27 mouse cellular contexts compared by ENCODE assay signal in the genomic region with DNA sequence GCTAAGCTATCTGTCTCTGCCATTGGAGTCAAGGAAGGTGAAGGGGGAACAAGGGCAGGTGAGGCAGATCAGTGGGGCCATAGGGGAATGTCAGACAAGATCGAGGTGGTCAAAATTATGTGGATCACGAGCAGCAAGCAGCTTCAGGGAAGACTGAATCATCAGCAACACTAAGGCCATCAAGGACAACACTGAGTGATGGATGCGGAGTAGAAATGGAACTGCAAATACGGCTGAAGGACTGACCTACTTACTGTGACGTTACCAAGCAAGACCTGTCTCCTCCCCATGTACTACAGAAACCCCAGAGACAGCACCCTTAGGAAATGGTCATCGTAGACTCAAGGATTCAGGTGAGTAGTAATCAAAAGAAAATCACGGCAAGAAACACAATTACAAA. TPM values are rescaled to one million over a fixed set of nuclear protein-coding genes. Genes with fewer than 3 reads are reported as not detected.
DNase-seq lines count a peak whose midpoint lies in the region; TF ChIP-seq lines count a peak whose summit lies in the region.
"Had no signal": no experiment of that assay in that cellular context is flagged by ENCODE, and none has a peak within 500 bp of the region (broad histone marks: within the 10 kb centered on the region; RNA-seq: fewer than 3 reads in every experiment).

No protein-coding gene starts in this region.

- peak overlapping the region; percentile 53 for H3K27ac ChIP-seq in kidney, adult 2 months (ENCODE audit: insufficient read depth, low read depth, low read length)
- no peak overlapping the region for H3K27ac ChIP-seq in testis, adult 2 months (ENCODE audit: control insufficient read depth, insufficient read depth, low read depth, low read length)
- H3K27ac ChIP-seq: embryonic facial prominence, embryonic 12.5 days; embryonic facial prominence, embryonic 15.5 days; gastrocnemius, adult 2 months; hindbrain, embryonic 12.5 days; hindbrain, embryonic 15.5 days had no signal

- no peak overlapping the region for H3K4me3 ChIP-seq in kidney, adult 2 months (ENCODE audit: insufficient read depth, low read depth, low read length)
- H3K4me3 ChIP-seq in testis, adult 2 months (ENCODE audit: control insufficient read depth, low read depth, low read length): peak overlapping the region; percentile 46
- H3K4me3 ChIP-seq: embryonic facial prominence, embryonic 12.5 days; embryonic facial prominence, embryonic 15.5 days; gastrocnemius, adult 2 months; hindbrain, embryonic 12.5 days; hindbrain, embryonic 15.5 days had no signal

- WGBS in kidney, adult 2 months: 66% methylated on average over 7 of the region's 7 CpGs

- no peak for DNase-seq in kidney, adult 2 months
- DNase-seq in kidney, adult 18-20 months: no peak
- no peak for DNase-seq in testis, postnatal 10 days (ENCODE audit: low spot score)
- DNase-seq in adrenal gland, postnatal 10 days: peak; percentile 44
- DNase-seq in ovary, postnatal 36 days (ENCODE audit: low spot score): no peak
- no peak for DNase-seq in natural killer cell, adult 2 months (ENCODE audit: low spot score in 2 of 2)
- DNase-seq: cerebellum, adult 11 months; cerebellum, adult 2 months; cerebellum, adult 9-11 months; cerebellum, postnatal 25 days; forebrain, postnatal 0 days; gastrocnemius, adult 2 months; gastrocnemius, postnatal 14 days had no signal

- H3K4me1 ChIP-seq in kidney, adult 2 months (ENCODE audit: control insufficient read depth, insufficient read depth, low read length): peaks cover 58% of the 10 kb centered on the region
- H3K4me1 ChIP-seq in testis, adult 2 months (ENCODE audit: control insufficient read depth, insufficient read depth, low read length): peaks cover 8% of the 10 kb centered on the region; the same call in 1 of the 2 replicates

- no peak for TF ChIP-seq CTCF in kidney, adult 2 months (conservative IDR thresholded peaks at IDR 0.05; ENCODE audit: insufficient read depth, insufficient read length, low read depth, low read length)
- TF ChIP-seq CTCF in testis, adult 2 months (IDR thresholded peaks at IDR 0.05; ENCODE audit: control insufficient read depth, insufficient read depth, insufficient replicate concordance, low read depth, low read length): no peak

- no peaks in the 10 kb centered on the region for H3K27me3 ChIP-seq in kidney, adult 2 months (replicated peaks; ENCODE audit: control insufficient read depth, insufficient read depth, low read length)
- no peaks in the 10 kb centered on the region for H3K27me3 ChIP-seq in testis, adult 2 months (ENCODE audit: control insufficient read depth, insufficient read depth, low read length)
- H3K27me3 ChIP-seq: embryonic facial prominence, embryonic 12.5 days; embryonic facial prominence, embryonic 15.5 days; hindbrain, embryonic 12.5 days; hindbrain, embryonic 15.5 days had no signal

- no peaks in the 10 kb centered on the region; the same call in 1 of the 2 replicates for H3K36me3 ChIP-seq in kidney, adult 2 months (ENCODE audit: control insufficient read depth, insufficient read depth, low read length)
- H3K36me3 ChIP-seq in testis, adult 2 months (ENCODE audit: control insufficient read depth, insufficient read depth, low read length): no peaks in the 10 kb centered on the region
- H3K36me3 ChIP-seq: embryonic facial prominence, embryonic 12.5 days; embryonic facial prominence, embryonic 15.5 days; hindbrain, embryonic 12.5 days; hindbrain, embryonic 15.5 days had no signal

- no peak for TF ChIP-seq POLR2A in kidney, adult 2 months (IDR thresholded peaks at IDR 0.05; ENCODE audit: low read depth, low read length)
- TF ChIP-seq POLR2A in testis, adult 2 months (IDR thresholded peaks at IDR 0.05; ENCODE audit: control insufficient read depth, low read depth, low read length): no peak

RNA-seq across cellular contexts. Expression of a gene that starts 8.9 kb away (rescaled TPM):
- polyA plus RNA-seq in kidney, adult 2 months (2012; rRNA removed): 19.9 and 22.0 TPM in 2 replicates
- polyA plus RNA-seq in testis, adult 2 months (2012; rRNA removed): 136 and 152 TPM in 2 replicates
- total RNA-seq in adrenal gland, postnatal 10 days (2021): 10 to 100 TPM; 13.5 to 19.0 TPM

RNA-seq across cellular contexts. Expression of a gene that starts 46.3 kb away (rescaled TPM):
- 0.03 and 0.10 TPM in 2 replicates for polyA plus RNA-seq in kidney, adult 2 months (2012; rRNA removed)
- 42.8 and 45.1 TPM in 2 replicates for polyA plus RNA-seq in testis, adult 2 months (2012; rRNA removed)
- total RNA-seq in adrenal gland, postnatal 10 days (2021): under 1 TPM in 1 of 2 experiments, not detected in 1; 0.12 TPM
- total RNA-seq: common myeloid progenitor, adult 5-6 weeks; ES-E14; gastrocnemius, adult 2 months; heart, adult 8-10 months; heart, postnatal 25 days; hematopoietic stem cell, adult 5-6 weeks had no signal
- polyA plus RNA-seq: activated CD4-positive, CD25-positive, alpha-beta regulatory T cell, adult 4 months; CD4-positive, CD25-positive, alpha-beta regulatory T cell, adult 4 months; embryonic facial prominence, embryonic 12.5 days; embryonic facial prominence, embryonic 15.5 days; forebrain, embryonic 11.5 days; heart, postnatal 0 days had no signal

Comparison
In these comparisons a context has a peak if more than half of its experiments do, and no peak if none do; other contexts are left out.
1. RNA of a gene that starts 46.3 kb away (polyA plus RNA-seq): 42.8 to 45.1 TPM in testis, adult 2 months; 0.03 to 0.10 TPM in kidney, adult 2 months; every median in the first group is over 10 times any median in the second.